In the genomic region with DNA sequence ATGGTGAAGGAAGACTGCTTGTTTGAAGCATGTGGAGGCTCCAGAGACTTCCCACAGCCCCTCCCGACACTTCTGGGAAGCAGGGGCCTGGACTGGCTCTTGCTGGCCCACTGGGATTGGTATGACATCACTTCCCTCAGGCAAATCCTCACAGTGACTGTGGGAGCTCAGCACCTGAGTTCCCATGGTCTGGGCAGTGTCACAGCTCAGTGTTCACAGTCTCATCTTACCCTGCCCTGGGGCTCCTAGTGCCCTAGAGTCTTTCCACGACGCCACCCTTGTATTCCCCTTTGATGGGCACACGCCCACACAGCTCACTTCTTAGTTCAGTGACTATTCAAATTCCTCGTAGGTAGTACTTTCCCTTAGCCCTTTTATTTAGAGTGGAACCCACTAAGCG, we compare ENCODE assay signal across 18 mouse cellular contexts.
"Had no signal": no experiment of that assay in that cellular context is flagged by ENCODE, and none has a peak within 500 bp of the region (broad histone marks: within the 10 kb centered on the region; RNA-seq: fewer than 3 reads in every experiment).

No protein-coding gene starts in this region.

- H3K4me2 ChIP-seq: lung, embryonic 15.5 days; midbrain, embryonic 11.5 days; midbrain, embryonic 13.5 days; midbrain, embryonic 15.5 days; neural tube, embryonic 12.5 days; stomach, embryonic 15.5 days had no signal

- H3K9ac ChIP-seq: liver, postnatal 0 days; lung, embryonic 15.5 days; midbrain, embryonic 13.5 days; midbrain, embryonic 15.5 days; neural tube, embryonic 12.5 days; stomach, embryonic 15.5 days had no signal

- H3K36me3 ChIP-seq: lung, embryonic 15.5 days; midbrain, embryonic 15.5 days; neural tube, embryonic 12.5 days; stomach, embryonic 15.5 days had no signal

- H3K27ac ChIP-seq: lung, embryonic 15.5 days; macrophage; midbrain, embryonic 13.5 days; midbrain, embryonic 15.5 days; neural tube, embryonic 12.5 days; stomach, embryonic 15.5 days; stomach, postnatal 0 days had no signal

- H3K27me3 ChIP-seq: lung, embryonic 15.5 days; megakaryocyte, embryonic 14.5 days; midbrain, embryonic 13.5 days; midbrain, embryonic 15.5 days; neural tube, embryonic 12.5 days; stomach, embryonic 15.5 days had no signal

- ATAC-seq: liver, postnatal 0 days; lung, postnatal 0 days; midbrain, embryonic 13.5 days; midbrain, embryonic 15.5 days had no signal

- H3K9me3 ChIP-seq: midbrain, embryonic 13.5 days; midbrain, embryonic 15.5 days; stomach, embryonic 15.5 days had no signal

- DNase-seq: liver, postnatal 0 days; lung, adult 2 months; lung, postnatal 14 days; lung, postnatal 36 days; right cerebral cortex, postnatal 14 days; thymus, adult 2 months; thymus, postnatal 25 days; thymus, postnatal 4 days had no signal

- H3K4me3 ChIP-seq: lung, embryonic 15.5 days; megakaryocyte, embryonic 14.5 days; midbrain, embryonic 13.5 days; midbrain, embryonic 15.5 days; neural tube, embryonic 12.5 days; stomach, embryonic 15.5 days had no signal

- H3K4me1 ChIP-seq: lung, embryonic 15.5 days; megakaryocyte, embryonic 14.5 days; stomach, embryonic 15.5 days had no signal
